Mouse (Mus musculus) embryonic facial prominence, embryonic 12.5 days (tissue): Measurements from ENCODE around the gene Mdm2. TPM values are rescaled to one million over a fixed set of nuclear protein-coding genes. Genes with fewer than 3 reads are reported as not detected.
A peak's percentile ranks its signal among the peaks of the same experiment; 100 is the strongest.
"Not testable (repeated sequence)": the region's sequence is repeated elsewhere in the genome, so short reads cannot be mapped to it uniquely, and the experiment has no call there.

Source experiments
- ATAC-seq: fragments of 200-750 bp; cut with Nextera tagmentation; 2 replicates; pipeline ENCODE4 v1.8.0; 2017; ENCODE audit not compliant: insufficient number of reproducible peaks, insufficient read depth, low FRiP score, low TSS enrichment
- H3K27ac ChIP-seq: fragments of 300-500 bp; sonication (generic); 2 replicates; pipeline ENCODE4 v1.5.1; 2016; ENCODE audit warnings: mild to moderate bottlenecking
- H3K27me3 ChIP-seq: fragments of 300-500 bp; sonication (generic); 2 replicates; pipeline ENCODE4 v1.6.1; 2016; ENCODE audit warnings: mild to moderate bottlenecking, moderate library complexity
- H3K36me3 ChIP-seq: fragments of 300-500 bp; sonication (generic); 2 replicates; pipeline ENCODE4 v1.6.1; 2016; ENCODE audit warnings: mild to moderate bottlenecking
- H3K4me1 ChIP-seq: fragments of 300-500 bp; sonication (generic); 2 replicates; pipeline ENCODE4 v1.6.1; 2016
- H3K4me2 ChIP-seq: fragments of 300-500 bp; sonication (generic); replicated peaks from 2 replicates; pipeline ENCODE4 v1.6.1; 2016; ENCODE audit warnings: mild to moderate bottlenecking, moderate library complexity
- H3K4me3 ChIP-seq: fragments of 300-500 bp; sonication (generic); 2 replicates; pipeline ENCODE4 v1.5.1; 2016; ENCODE audit warnings: mild to moderate bottlenecking
- H3K9ac ChIP-seq: fragments of 300-500 bp; sonication (generic); 2 replicates; pipeline ENCODE4 v1.6.1; 2016; ENCODE audit warnings: mild to moderate bottlenecking, moderate library complexity
- H3K9me3 ChIP-seq: fragments of 300-500 bp; sonication (generic); 2 replicates; pipeline ENCODE4 v1.6.1; 2016; ENCODE audit warnings: mild to moderate bottlenecking, moderate library complexity
- WGBS: fragments of 180-500 bp; shearing (Covaris S2); methylation state at CpG from one replicate; pipeline ENCODE4 v1.1.7; 2016; 5-methylcytosine and 5-hydroxymethylcytosine counted together
- polyA plus RNA-seq: library from polyadenylated mRNA; unstranded; fragments of >200 nt; fragmentation: Nextera tagmentation; extraction: Ambion mirVana; gene quantifications from 2 replicates; pipeline ENCODE4 v1.2.1, GENCODE M21; 2016

Mdm2 gene
- 55.0 and 55.9 TPM in 2 replicates for polyA plus RNA-seq

DNA sequence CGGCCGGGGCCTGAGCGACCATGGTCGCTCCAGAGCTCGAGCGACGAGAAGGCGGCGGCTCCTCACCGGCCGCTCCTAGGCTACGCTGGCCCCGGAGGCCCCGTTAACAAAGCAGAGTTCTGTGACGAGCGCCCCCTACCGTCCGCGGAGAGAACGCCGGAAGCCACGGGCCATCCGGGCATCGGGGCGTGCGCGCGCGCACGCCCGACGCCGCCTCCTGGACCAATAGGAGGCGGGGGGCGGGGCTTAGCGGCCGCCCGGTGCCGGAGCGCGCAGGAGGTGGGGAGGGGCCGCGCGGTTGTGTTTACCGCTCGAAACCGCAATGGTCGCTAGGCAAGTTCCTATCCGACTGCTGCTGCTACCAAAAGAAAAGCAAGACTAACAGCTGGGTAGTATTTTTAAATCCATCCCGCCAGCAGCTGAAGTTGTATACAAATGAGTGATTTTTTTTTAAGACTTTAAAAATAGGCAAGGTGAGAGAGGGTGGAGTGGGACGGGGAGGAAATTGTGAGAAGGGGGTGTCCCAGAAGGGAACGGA is at the start of gene Mdm2:
Mdm2 (minus strand) TSS at position 155 of the 538 bp plus-strand sequence.
- Histone ChIP-seq H3K4me3 (peak within 1 kb of the TSS; percentile 88), H3K36me3 (peaks cover 20% of the 10 kb centered on the region), H3K4me1 (peaks cover 12% of the 10 kb centered on the region), H3K4me2 (peak within 1 kb of the TSS; percentile 74), H3K27me3 (no peaks in the 10 kb centered on the region), H3K9ac (peak within 1 kb of the TSS; percentile 98), H3K27ac (peak within 1 kb of the TSS; percentile 95), H3K9me3 (no peaks in the 10 kb centered on the region)
- under 1% methylated on average over 52 of the region's 52 CpGs for WGBS
- ATAC-seq = peak; percentile 90

DNA sequence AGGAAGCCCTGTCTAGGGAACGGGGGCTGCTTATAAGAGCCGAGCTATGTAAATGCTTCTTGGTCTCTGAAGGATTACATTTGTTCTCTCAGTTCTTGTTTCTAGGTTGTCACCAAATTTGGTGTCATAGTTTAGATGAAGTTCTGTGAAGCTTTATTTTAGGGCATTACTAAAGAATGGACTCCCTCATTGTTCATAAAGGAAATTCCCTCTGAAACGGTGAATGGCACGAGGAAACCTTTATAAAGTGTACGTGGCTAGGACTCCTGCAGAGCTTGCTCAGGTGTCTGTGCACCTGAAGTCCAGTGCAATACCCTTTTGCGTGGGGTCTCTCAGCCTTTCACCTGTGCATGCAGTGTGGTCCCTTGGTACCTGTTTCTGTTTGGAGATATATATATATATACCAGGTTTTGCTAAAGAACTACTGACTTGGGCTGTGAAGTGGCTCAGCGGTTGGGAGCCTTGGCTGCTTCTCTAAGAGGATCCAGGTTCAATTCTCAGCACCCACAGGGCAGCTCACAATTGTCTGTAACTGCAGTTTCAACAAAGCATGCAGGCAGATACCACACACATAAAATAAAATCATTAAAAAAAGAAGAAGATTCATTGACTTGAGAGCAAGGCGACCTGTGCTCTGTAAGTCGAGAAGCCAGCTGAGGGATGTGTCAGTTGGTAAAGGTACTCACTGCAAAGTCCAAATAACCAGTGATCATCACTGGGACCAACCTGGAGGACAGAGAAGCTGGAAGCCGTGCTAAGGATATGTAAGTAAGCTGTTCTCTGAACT is 49.5 kb upstream of the Mdm2 start:
- 92% methylated on average over 10 of the region's 10 CpGs for WGBS
- peaks cover 92% of the 10 kb centered on the region for H3K36me3 ChIP-seq

DNA sequence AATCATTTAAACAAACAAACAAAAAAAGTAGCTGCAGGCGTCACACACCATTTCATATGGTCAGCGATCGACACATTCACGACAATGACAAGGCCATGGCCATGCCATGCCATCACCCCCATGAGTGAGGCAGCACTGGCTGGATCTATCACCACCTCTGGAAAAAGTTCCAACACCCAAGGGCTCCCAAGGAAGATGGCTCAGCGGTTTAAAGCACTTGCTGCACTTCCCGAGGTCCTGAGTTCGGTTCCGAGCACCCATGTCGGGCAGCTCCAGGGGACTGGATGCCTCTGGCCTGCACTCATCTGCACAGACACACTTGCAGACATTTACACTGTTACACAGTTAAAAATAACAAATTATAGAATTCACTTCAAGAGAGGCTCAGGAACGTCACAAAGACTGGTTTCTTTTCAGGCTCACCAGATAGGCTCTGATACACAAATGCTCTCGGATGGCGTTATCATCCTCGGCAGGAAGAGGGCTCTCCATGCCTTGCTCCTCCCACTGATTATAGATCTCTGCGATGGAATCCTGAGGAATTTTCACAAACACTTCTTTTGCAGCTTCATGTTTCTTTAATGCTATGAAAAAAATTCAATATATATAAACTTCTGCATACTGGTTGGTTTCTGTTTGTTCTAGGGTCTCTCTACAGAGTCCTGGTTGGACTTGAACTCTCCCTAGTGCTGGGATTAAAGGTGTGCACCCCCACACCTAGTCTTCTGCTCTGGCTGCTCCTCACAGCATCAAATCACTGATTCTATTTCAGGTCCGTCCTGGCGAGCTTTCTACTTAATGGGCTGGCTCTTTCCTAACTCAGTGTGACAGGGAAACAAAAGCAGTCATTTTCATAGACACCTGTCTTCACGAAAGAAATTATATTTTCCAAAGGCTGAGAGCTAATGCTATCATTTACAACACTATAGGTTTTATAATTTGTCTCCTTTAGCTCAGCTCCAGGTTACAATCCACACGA is 48.5 kb upstream of the Mdm2 start:
- Histone ChIP-seq H3K27ac (no peak overlapping the region), H3K4me1 (no peaks in the 10 kb centered on the region), H3K27me3 (no peaks in the 10 kb centered on the region), H3K36me3 (peaks cover 94% of the 10 kb centered on the region), H3K4me2 (no peak overlapping the region), H3K9ac (no peak overlapping the region), H3K4me3 (no peak overlapping the region), H3K9me3 (no peaks in the 10 kb centered on the region)
- 91% methylated on average over 18 of the region's 18 CpGs for WGBS
- ATAC-seq = no peak

More for the DNA sequence above, 49.5 kb upstream of the Mdm2 start:
- no peak for ATAC-seq
- Histone ChIP-seq H3K4me1 (no peaks in the 10 kb centered on the region), H3K4me2 (no peak overlapping the region), H3K9ac (no peak overlapping the region), H3K27ac (no peak overlapping the region), H3K9me3 (no peaks in the 10 kb centered on the region), H3K4me3 (no peak overlapping the region), H3K27me3 (no peaks in the 10 kb centered on the region)

DNA sequence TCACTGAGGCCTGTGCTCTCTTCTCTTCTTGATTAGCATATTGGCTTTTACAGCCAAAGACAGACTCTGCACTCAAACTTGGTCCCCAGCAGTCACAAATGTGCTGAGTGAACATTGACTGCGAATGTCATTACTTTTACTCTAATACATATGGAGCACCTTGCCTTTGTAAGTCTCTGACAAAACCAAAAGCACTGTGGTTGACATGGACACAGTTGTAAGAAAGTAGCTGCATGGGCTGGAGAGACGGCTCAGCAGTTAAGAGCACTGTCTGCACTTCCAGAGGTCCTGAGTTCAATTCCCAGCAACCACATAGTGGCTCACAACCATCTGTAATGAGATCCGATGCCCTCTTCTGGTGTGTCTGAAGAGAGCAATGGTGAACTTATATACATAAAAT is 47.8 kb upstream of the Mdm2 start:
- not testable (repeated sequence) for ATAC-seq, H3K27ac ChIP-seq, H3K9ac ChIP-seq, H3K4me1 ChIP-seq, H3K4me3 ChIP-seq, H3K27me3 ChIP-seq, H3K9me3 ChIP-seq, H3K4me2 ChIP-seq
- H3K36me3 ChIP-seq = peaks cover 89% of the 10 kb centered on the region
- 91% methylated on average over 3 of the region's 3 CpGs for WGBS

DNA sequence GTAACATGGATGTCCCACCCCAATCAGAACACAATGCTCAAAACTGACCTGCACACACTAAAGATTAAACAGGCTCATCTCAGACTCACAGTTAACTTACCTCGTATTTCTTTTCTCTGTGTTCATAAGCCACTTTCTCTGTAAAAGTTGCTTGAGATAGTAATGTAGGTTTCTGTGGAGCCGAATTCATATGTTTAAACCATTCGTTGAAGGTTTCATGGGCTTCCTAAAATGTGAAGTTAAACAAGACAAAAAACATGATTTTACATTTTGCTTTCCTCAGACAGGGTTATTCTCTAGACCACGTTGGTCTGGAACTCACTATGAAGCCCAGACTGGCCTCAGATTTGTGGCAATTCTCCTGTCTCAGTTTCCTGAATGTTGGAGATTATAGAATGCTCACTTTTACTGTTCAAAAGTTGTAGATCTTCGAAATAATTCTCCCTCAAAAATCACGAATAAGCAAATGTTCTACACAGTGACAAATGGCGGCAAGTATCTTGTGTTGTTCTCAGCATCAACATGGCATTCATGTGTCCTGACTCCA is 47.3 kb upstream of the Mdm2 start:
- 92% methylated on average over 7 of the region's 7 CpGs for WGBS

DNA sequence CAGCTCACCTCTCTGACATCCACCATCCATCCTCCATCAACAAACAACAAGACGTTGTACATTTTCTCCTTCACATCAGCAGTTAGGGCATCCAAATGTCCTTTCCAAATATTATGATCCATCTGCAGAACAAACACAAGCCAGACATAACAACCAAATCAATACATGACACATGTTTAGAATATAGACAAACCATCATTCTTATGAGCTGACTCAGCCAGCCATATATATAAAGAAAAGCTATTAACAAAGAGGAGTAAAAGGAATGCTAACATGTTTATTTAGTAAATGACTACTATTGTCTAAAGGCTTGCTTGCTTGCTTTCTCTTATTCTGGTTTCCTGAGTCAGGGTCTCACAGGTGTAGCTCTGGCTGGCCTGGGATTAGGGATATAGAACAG is 46.7 kb upstream of the Mdm2 start:
- Histone ChIP-seq H3K9me3 (no peaks in the 10 kb centered on the region), H3K9ac (no peak overlapping the region), H3K4me2 (no peak overlapping the region), H3K27ac (no peak overlapping the region), H3K36me3 (peaks cover 87% of the 10 kb centered on the region), H3K27me3 (no peaks in the 10 kb centered on the region), H3K4me3 (no peak overlapping the region), H3K4me1 (no peaks in the 10 kb centered on the region)
- 85% methylated on average over 1 of the region's 1 CpGs for WGBS
- ATAC-seq = no peak

More for the DNA sequence above, 47.3 kb upstream of the Mdm2 start:
- no peaks in the 10 kb centered on the region for H3K27me3 ChIP-seq
- H3K9me3 ChIP-seq = no peaks in the 10 kb centered on the region
- H3K9ac ChIP-seq = no peak overlapping the region
- no peak overlapping the region for H3K27ac ChIP-seq
- H3K4me3 ChIP-seq = no peak overlapping the region
- ATAC-seq = no peak
- H3K4me2 ChIP-seq = no peak overlapping the region
- peaks cover 90% of the 10 kb centered on the region for H3K36me3 ChIP-seq
- H3K4me1 ChIP-seq = no peaks in the 10 kb centered on the region

DNA sequence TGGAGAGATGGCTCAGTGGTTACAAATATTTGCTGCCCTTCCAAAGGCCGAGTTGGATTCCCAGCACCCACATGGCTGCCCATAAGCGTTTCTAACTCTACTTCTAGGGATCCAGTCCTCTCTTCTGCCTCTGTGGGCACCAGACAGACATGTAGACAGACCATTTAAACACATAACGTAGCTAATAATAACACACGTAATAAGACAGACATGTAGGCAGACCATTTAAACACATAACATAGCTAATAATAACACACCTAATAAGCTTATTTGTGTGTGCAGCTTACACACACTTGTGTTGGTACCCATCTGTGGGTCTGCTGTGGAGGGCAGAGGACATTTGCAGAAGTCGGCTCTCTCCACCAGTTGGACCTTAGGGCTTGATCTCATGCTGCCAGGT is 46.2 kb upstream of the Mdm2 start:
- H3K27ac ChIP-seq = no peak overlapping the region
- H3K4me3 ChIP-seq = no peak overlapping the region
- peaks cover 88% of the 10 kb centered on the region for H3K36me3 ChIP-seq
- no peaks in the 10 kb centered on the region for H3K4me1 ChIP-seq
- no peak for ATAC-seq
- no peak overlapping the region for H3K4me2 ChIP-seq
- H3K9ac ChIP-seq = no peak overlapping the region
- H3K9me3 ChIP-seq = no peaks in the 10 kb centered on the region
- H3K27me3 ChIP-seq = no peaks in the 10 kb centered on the region
- WGBS = 91% methylated on average over 5 of the region's 5 CpGs

DNA sequence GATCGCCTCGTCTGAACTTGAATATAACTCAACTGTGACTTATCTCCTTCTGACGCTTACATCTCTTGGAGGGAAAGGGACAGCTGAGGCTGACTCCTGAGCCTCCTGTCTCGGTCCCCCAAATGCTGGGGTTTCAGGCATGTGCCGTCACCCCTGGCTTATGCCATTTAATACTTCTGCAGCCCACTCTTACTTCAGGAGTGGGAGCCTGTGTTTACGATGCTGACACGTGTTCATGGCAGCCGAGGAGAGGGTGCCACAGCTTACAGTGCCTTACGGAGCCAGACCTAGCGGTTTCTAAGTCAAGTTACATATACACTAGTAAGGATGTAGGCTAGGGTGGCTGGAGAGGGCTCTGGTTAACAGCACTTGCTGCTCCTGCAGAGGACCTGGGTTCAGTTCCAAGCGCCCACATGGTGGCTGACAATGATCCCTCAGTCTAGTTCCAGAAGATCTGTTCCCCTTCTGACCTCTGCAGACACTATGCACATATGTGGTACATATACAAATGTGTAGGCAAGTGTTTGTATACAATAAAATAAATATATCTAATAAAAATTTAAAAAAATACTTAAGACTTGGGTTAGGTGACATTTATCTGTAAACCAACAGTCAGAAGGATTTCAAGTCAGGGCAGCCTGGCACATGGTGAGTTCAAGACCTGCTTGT is 45.4 kb upstream of the Mdm2 start:
- H3K9ac ChIP-seq = no peak overlapping the region
- peaks cover 88% of the 10 kb centered on the region for H3K36me3 ChIP-seq
- ATAC-seq = no peak
- H3K27ac ChIP-seq = no peak overlapping the region
- H3K4me3 ChIP-seq = no peak overlapping the region
- H3K4me1 ChIP-seq = no peaks in the 10 kb centered on the region
- no peak overlapping the region for H3K4me2 ChIP-seq
- WGBS = 91% methylated on average over 11 of the region's 11 CpGs
- no peaks in the 10 kb centered on the region for H3K27me3 ChIP-seq
- no peaks in the 10 kb centered on the region for H3K9me3 ChIP-seq

DNA sequence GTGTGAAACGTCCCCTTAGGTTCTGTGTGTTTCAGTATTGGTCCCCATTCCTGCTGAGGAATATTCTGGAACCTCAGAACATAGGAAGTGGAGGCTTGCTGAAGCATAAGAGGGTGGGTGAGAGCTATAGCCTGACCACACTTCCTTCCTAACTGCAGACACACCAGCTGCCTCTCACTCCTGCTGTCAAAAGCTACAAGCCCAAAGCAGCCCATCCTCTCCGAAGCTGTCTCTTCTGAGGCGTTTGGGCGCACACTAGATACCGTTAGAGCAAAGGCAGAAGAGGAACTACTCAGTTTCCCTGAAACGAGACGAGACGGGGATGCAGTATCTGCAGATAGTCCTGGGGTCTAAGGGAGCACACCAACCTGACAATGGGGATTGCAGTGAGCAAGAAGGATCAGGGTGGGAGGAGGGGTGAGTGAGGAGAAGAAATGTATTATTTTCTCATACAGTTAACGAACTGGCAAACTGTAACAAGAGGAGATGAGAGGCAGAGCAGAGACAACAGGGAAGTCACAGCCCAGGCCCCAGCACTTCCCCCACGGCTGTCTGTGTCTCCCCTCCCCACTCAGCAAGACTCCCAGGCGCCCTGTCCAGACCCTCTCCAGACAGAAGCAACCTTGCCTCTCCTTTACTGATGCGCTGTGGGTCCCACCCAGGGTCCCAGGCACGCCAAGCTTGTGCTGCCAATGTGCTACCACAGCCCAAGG is 44.7 kb upstream of the Mdm2 start:
- H3K9me3 ChIP-seq = no peaks in the 10 kb centered on the region
- H3K4me3 ChIP-seq = no peak overlapping the region
- H3K36me3 ChIP-seq = peaks cover 85% of the 10 kb centered on the region
- ATAC-seq = no peak
- no peak overlapping the region for H3K4me2 ChIP-seq
- H3K27ac ChIP-seq = no peak overlapping the region
- no peaks in the 10 kb centered on the region for H3K27me3 ChIP-seq
- no peaks in the 10 kb centered on the region for H3K4me1 ChIP-seq
- H3K9ac ChIP-seq = no peak overlapping the region
- WGBS = 91% methylated on average over 13 of the region's 13 CpGs

DNA sequence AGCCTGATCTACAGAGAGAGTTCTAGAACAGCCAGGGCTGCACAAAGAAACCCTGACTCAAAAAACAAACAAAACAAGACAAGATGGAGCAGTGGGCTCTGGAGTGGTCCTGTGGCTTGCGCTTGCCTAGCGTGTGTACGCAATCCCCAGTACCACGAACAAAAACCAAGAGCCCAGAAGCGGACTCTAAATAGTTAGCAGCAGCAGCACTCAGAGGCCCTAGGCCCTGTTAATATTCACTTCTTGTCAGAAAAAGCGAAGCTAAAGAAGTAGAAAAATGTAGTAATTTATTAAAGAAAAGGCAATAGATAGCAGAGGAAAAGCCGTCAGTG is 44.0 kb upstream of the Mdm2 start:
- peaks cover 84% of the 10 kb centered on the region for H3K36me3 ChIP-seq
- no peak overlapping the region for H3K4me3 ChIP-seq
- H3K9ac ChIP-seq = no peak overlapping the region

More for the DNA sequence above, 44.0 kb upstream of the Mdm2 start:
- Histone ChIP-seq H3K9me3 (no peaks in the 10 kb centered on the region), H3K27me3 (no peaks in the 10 kb centered on the region), H3K27ac (no peak overlapping the region), H3K4me1 (no peaks in the 10 kb centered on the region), H3K4me2 (no peak overlapping the region)
- 97% methylated on average over 7 of the region's 7 CpGs for WGBS
- no peak for ATAC-seq
